Mouse (Mus musculus) bone marrow, adult 2 months (tissue): ENCODE results near the gene Ganc.

ENCODE experiments used
- CTCF ChIP-seq: fragments of 200-500 bp; IDR thresholded peaks from 2 replicates; pipeline ENCODE4 v1.5.1; 2011; ENCODE audit warnings: low read length, control low read depth; ENCODE audit not compliant: control insufficient read depth, insufficient read depth
- POLR2A ChIP-seq: fragments of 200-500 bp; IDR thresholded peaks from 2 replicates; pipeline ENCODE4 v1.6.1; 2011; ENCODE audit warnings: low read depth, mild to moderate bottlenecking, control low read depth, low read length, borderline replicate concordance; ENCODE audit not compliant: control insufficient read depth

DNA sequence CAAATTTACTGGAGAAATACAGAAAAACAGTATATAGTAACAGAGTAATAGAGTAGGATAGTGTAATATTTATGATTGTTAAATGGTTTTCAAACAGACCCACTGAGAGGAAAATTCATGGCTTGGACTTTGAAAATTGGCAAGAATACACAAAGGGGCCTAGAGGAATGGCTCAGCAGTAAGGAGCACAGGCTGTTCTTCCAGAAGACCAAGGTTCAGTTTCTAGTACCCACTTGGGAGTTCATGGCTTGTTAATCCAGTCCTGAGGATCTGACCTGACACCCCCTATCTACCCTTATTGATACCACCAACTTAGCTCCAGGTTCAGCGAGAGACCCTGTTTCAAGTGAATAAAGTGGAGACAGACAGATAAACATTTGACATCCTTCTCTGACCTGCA is 5.7 kb upstream of the Ganc start:
- no peak for TF ChIP-seq CTCF
- TF ChIP-seq POLR2A, result no peak
